Mouse (Mus musculus) limb, embryonic 15.5 days (tissue): Measurements from ENCODE around the gene Chd8. TPM values are rescaled to one million over a fixed set of nuclear protein-coding genes. Genes with fewer than 3 reads are reported as not detected.

Experiments used
- ATAC-seq: fragments of 200-750 bp; cut with Nextera tagmentation; 2 replicates; pipeline ENCODE4 v1.8.0; 2017; ENCODE audit warnings: low read depth, moderate TSS enrichment; ENCODE audit not compliant: insufficient number of reproducible peaks, low FRiP score, low TSS enrichment
- H3K27ac ChIP-seq: fragments of 300-500 bp; sonication (generic); 2 replicates; pipeline ENCODE4 v1.5.1; 2015; ENCODE audit warnings: moderate library complexity, mild to moderate bottlenecking, inconsistent platforms
- H3K27me3 ChIP-seq: fragments of 300-500 bp; sonication (generic); 2 replicates; pipeline ENCODE4 v1.6.1; 2015; ENCODE audit warnings: inconsistent platforms
- H3K36me3 ChIP-seq: fragments of 300-500 bp; sonication (generic); 2 replicates; pipeline ENCODE4 v1.6.1; 2015; ENCODE audit warnings: inconsistent platforms
- H3K4me1 ChIP-seq: fragments of 300-500 bp; sonication (generic); 2 replicates; pipeline ENCODE4 v1.6.1; 2015; ENCODE audit warnings: inconsistent platforms
- H3K4me2 ChIP-seq: fragments of 300-500 bp; sonication (generic); 2 replicates; pipeline ENCODE4 v1.6.1; 2015; ENCODE audit warnings: mild to moderate bottlenecking, inconsistent platforms
- H3K4me3 ChIP-seq: fragments of 300-500 bp; sonication (generic); 2 replicates; pipeline ENCODE4 v1.5.1; 2015; ENCODE audit warnings: mild to moderate bottlenecking, inconsistent platforms
- H3K9ac ChIP-seq: fragments of 300-500 bp; sonication (generic); 2 replicates; pipeline ENCODE4 v1.6.1; 2015; ENCODE audit warnings: inconsistent platforms
- H3K9me3 ChIP-seq: fragments of 300-500 bp; sonication (generic); 2 replicates; pipeline ENCODE4 v1.6.1; 2016; ENCODE audit warnings: inconsistent platforms
- WGBS: fragments of 180-500 bp; shearing (Covaris S2); methylation state at CpG from one replicate; pipeline ENCODE4 v1.1.7; 2015; 5-methylcytosine and 5-hydroxymethylcytosine counted together
- polyA plus RNA-seq: library from polyadenylated mRNA; unstranded; fragments of >200 nt; fragmentation: Nextera tagmentation; extraction: Ambion mirVana; gene quantifications from 2 replicates; pipeline ENCODE4 v1.2.1, GENCODE M21; 2015

The Chd8 gene
- polyA plus RNA-seq, 1 experiment from 2014 or later, result 31.9 TPM

- peaks cover 8% of the 10 kb centered on the region for H3K4me1 ChIP-seq
- H3K9ac ChIP-seq, result peak overlapping the region; percentile 70
- peak overlapping the region; percentile 67 for H3K4me2 ChIP-seq
- no peaks in the 10 kb centered on the region for H3K27me3 ChIP-seq
- no peak for ATAC-seq
- 6% methylated on average over 18 of the region's 18 CpGs for WGBS
- H3K9me3 ChIP-seq, result no peaks in the 10 kb centered on the region
- peak overlapping the region; percentile 86 for H3K4me3 ChIP-seq
- H3K36me3 ChIP-seq, result peaks cover 4% of the 10 kb centered on the region; the same call in 1 of the 2 replicates
- H3K27ac ChIP-seq, result peak overlapping the region; percentile 92
Observed at GRCm38 (mm10) chr14:52256311-52257175, 1.0 kb downstream of the Chd8 start.

- ATAC-seq, result no peak
- 76% methylated on average over 4 of the region's 4 CpGs for WGBS
- H3K36me3 ChIP-seq, result peaks cover 3% of the 10 kb centered on the region; the same call in 1 of the 2 replicates
Observed at GRCm38 (mm10) chr14:52246129-52246528, 11.5 kb downstream of the Chd8 start.

GRCm38 (mm10) chr14:52244690-52245042, 12.9 kb downstream of the Chd8 start:
- Histone ChIP-seq H3K27ac (peak overlapping the region; percentile 84), H3K4me1 (peaks cover 13% of the 10 kb centered on the region; the same call in 1 of the 2 replicates), H3K27me3 (no peaks in the 10 kb centered on the region), H3K4me3 (peak overlapping the region; percentile 67), H3K36me3 (peaks cover 1% of the 10 kb centered on the region; the same call in 1 of the 2 replicates), H3K9me3 (no peaks in the 10 kb centered on the region), H3K4me2 (peak overlapping the region; percentile 77), H3K9ac (peak overlapping the region; percentile 52)
- ATAC-seq, result peak; percentile 81
- 11% methylated on average over 7 of the region's 7 CpGs for WGBS

More at GRCm38 (mm10) chr14:52246129-52246528, 11.5 kb downstream of the Chd8 start:
- H3K9ac ChIP-seq, result no peak overlapping the region
- H3K4me3 ChIP-seq, result no peak overlapping the region
- H3K27me3 ChIP-seq, result no peaks in the 10 kb centered on the region
- no peaks in the 10 kb centered on the region for H3K9me3 ChIP-seq
- H3K4me2 ChIP-seq, result no peak overlapping the region
- H3K4me1 ChIP-seq, result peaks cover 13% of the 10 kb centered on the region; the same call in 1 of the 2 replicates
- no peak overlapping the region for H3K27ac ChIP-seq

- H3K36me3 ChIP-seq, result no peaks in the 10 kb centered on the region
- 2% methylated on average over 32 of the region's 32 CpGs for WGBS
- peak; percentile 97 for ATAC-seq
- H3K9ac ChIP-seq, result peak overlapping the region; percentile 52
- no peaks in the 10 kb centered on the region for H3K27me3 ChIP-seq
- no peaks in the 10 kb centered on the region for H3K9me3 ChIP-seq
- peak overlapping the region; percentile 77 for H3K4me2 ChIP-seq
- peak overlapping the region; percentile 67 for H3K4me3 ChIP-seq
- H3K4me1 ChIP-seq, result peaks cover 13% of the 10 kb centered on the region; the same call in 1 of the 2 replicates
- H3K27ac ChIP-seq, result peak overlapping the region; percentile 84
Observed at GRCm38 (mm10) chr14:52244041-52244689, 13.4 kb downstream of the Chd8 start.

- ATAC-seq, result no peak
- no peak overlapping the region for H3K27ac ChIP-seq
- WGBS, result 92% methylated on average over 1 of the region's 1 CpGs
- H3K36me3 ChIP-seq, result peaks cover 58% of the 10 kb centered on the region
- H3K9ac ChIP-seq, result no peak overlapping the region
- H3K9me3 ChIP-seq, result no peaks in the 10 kb centered on the region
- H3K4me1 ChIP-seq, result no peaks in the 10 kb centered on the region
- H3K27me3 ChIP-seq, result no peaks in the 10 kb centered on the region
- no peak overlapping the region for H3K4me2 ChIP-seq
- H3K4me3 ChIP-seq, result no peak overlapping the region
Observed at GRCm38 (mm10) chr14:52236216-52236615, 21.4 kb downstream of the Chd8 start.

- Histone ChIP-seq H3K27ac (no peak overlapping the region), H3K9me3 (no peaks in the 10 kb centered on the region), H3K27me3 (no peaks in the 10 kb centered on the region), H3K4me2 (no peak overlapping the region), H3K4me1 (no peaks in the 10 kb centered on the region), H3K36me3 (peaks cover 68% of the 10 kb centered on the region), H3K4me3 (no peak overlapping the region), H3K9ac (no peak overlapping the region)
- 91% methylated on average over 7 of the region's 7 CpGs for WGBS
- ATAC-seq, result no peak
Observed at GRCm38 (mm10) chr14:52235165-52235564, 22.4 kb downstream of the Chd8 start.

- no peak overlapping the region for H3K4me2 ChIP-seq
- no peak for ATAC-seq
- no peak overlapping the region for H3K9ac ChIP-seq
- no peak overlapping the region for H3K27ac ChIP-seq
- H3K36me3 ChIP-seq, result peaks cover 89% of the 10 kb centered on the region
- no peaks in the 10 kb centered on the region for H3K27me3 ChIP-seq
- no peaks in the 10 kb centered on the region for H3K4me1 ChIP-seq
- H3K4me3 ChIP-seq, result no peak overlapping the region
- 94% methylated on average over 6 of the region's 6 CpGs for WGBS
- H3K9me3 ChIP-seq, result no peaks in the 10 kb centered on the region
Observed at GRCm38 (mm10) chr14:52232249-52232648, 25.3 kb downstream of the Chd8 start.

- no peaks in the 10 kb centered on the region for H3K4me1 ChIP-seq
- no peak overlapping the region for H3K4me3 ChIP-seq
- ATAC-seq, result no peak
- H3K4me2 ChIP-seq, result no peak overlapping the region
- no peak overlapping the region for H3K27ac ChIP-seq
- no peak overlapping the region for H3K9ac ChIP-seq
- H3K27me3 ChIP-seq, result no peaks in the 10 kb centered on the region
- WGBS, result 85% methylated on average over 2 of the region's 2 CpGs
- no peaks in the 10 kb centered on the region for H3K9me3 ChIP-seq
- H3K36me3 ChIP-seq, result peaks cover 86% of the 10 kb centered on the region
Observed at GRCm38 (mm10) chr14:52225972-52226371, 31.6 kb downstream of the Chd8 start.

- ATAC-seq, result no peak
Observed at GRCm38 (mm10) chr14:52217261-52217660, 40.3 kb downstream of the Chd8 start.

GRCm38 (mm10) chr14:52199412-52199811, 58.2 kb downstream of the Chd8 start:
- Histone ChIP-seq H3K4me1 (peaks cover 10% of the 10 kb centered on the region; the same call in 1 of the 2 replicates), H3K27me3 (no peaks in the 10 kb centered on the region), H3K4me3 (no peak overlapping the region), H3K27ac (no peak overlapping the region), H3K4me2 (no peak overlapping the region), H3K9ac (no peak overlapping the region), H3K36me3 (peaks cover 45% of the 10 kb centered on the region), H3K9me3 (no peaks in the 10 kb centered on the region)
- 94% methylated on average over 4 of the region's 4 CpGs for WGBS
- ATAC-seq, result no peak

More at GRCm38 (mm10) chr14:52217261-52217660, 40.3 kb downstream of the Chd8 start:
- no peak overlapping the region for H3K9ac ChIP-seq
- H3K9me3 ChIP-seq, result no peaks in the 10 kb centered on the region
- H3K4me3 ChIP-seq, result no peak overlapping the region
- H3K4me1 ChIP-seq, result no peaks in the 10 kb centered on the region
- H3K36me3 ChIP-seq, result peaks cover 91% of the 10 kb centered on the region
- H3K4me2 ChIP-seq, result no peak overlapping the region
- WGBS, result 90% methylated on average over 5 of the region's 5 CpGs
- H3K27ac ChIP-seq, result no peak overlapping the region
- no peaks in the 10 kb centered on the region for H3K27me3 ChIP-seq

GRCm38 (mm10) chr14:52198141-52198540, 59.4 kb downstream of the Chd8 start:
- peaks cover 36% of the 10 kb centered on the region for H3K36me3 ChIP-seq
- peak overlapping the region; percentile 33 for H3K27ac ChIP-seq
- peak overlapping the region; percentile 74 for H3K4me2 ChIP-seq
- no peak overlapping the region for H3K9ac ChIP-seq
- no peaks in the 10 kb centered on the region for H3K27me3 ChIP-seq
- 7% methylated on average over 3 of the region's 3 CpGs for WGBS
- no peak for ATAC-seq
- H3K4me3 ChIP-seq, result peak overlapping the region; percentile 100
- no peaks in the 10 kb centered on the region for H3K9me3 ChIP-seq
- H3K4me1 ChIP-seq, result peaks cover 10% of the 10 kb centered on the region; the same call in 1 of the 2 replicates
